Mouse (Mus musculus) heart, embryonic 16.5 days (tissue): Measurements from ENCODE around the gene Plxnb2. TPM values are rescaled to one million over a fixed set of nuclear protein-coding genes. Genes with fewer than 3 reads are reported as not detected.

Experiments
- ATAC-seq: fragments of 200-750 bp; cut with Nextera tagmentation; replicated peaks from 2 replicates; pipeline ENCODE4 v1.8.0; 2017; ENCODE audit warnings: moderate number of reproducible peaks; ENCODE audit not compliant: insufficient read depth, low FRiP score; ENCODE audit errors: extremely low read depth
- H3K27ac ChIP-seq: fragments of 300-500 bp; sonication (generic); 2 replicates; pipeline ENCODE4 v1.5.1; 2014; ENCODE audit warnings: mild to moderate bottlenecking, low read length, control low read depth, moderate library complexity
- H3K27me3 ChIP-seq: fragments of 300-500 bp; sonication (generic); 2 replicates; pipeline ENCODE4 v1.6.1; 2014; ENCODE audit warnings: low read length, mixed read lengths; ENCODE audit not compliant: control insufficient read depth, insufficient read depth
- H3K36me3 ChIP-seq: fragments of 300-500 bp; sonication (generic); 2 replicates; pipeline ENCODE4 v1.6.1; 2014; ENCODE audit not compliant: control insufficient read depth, insufficient read depth
- H3K4me1 ChIP-seq: fragments of 300-500 bp; sonication (generic); 2 replicates; pipeline ENCODE4 v1.6.1; 2014; ENCODE audit warnings: low read length, mixed read lengths; ENCODE audit not compliant: control insufficient read depth, insufficient read depth
- H3K4me2 ChIP-seq: fragments of 300-500 bp; sonication (generic); 2 replicates; pipeline ENCODE4 v1.6.1; 2014; ENCODE audit warnings: low read depth, mild to moderate bottlenecking, control low read depth, low read length
- H3K4me3 ChIP-seq: fragments of 300-500 bp; sonication (generic); 2 replicates; pipeline ENCODE4 v1.5.1; 2014; ENCODE audit warnings: mild to moderate bottlenecking, control low read depth, low read length
- H3K9ac ChIP-seq: fragments of 300-500 bp; sonication (generic); 2 replicates; pipeline ENCODE4 v1.6.1; 2014; ENCODE audit warnings: low read length, control low read depth
- H3K9me3 ChIP-seq: fragments of 300-500 bp; sonication (generic); replicated peaks from 2 replicates; pipeline ENCODE4 v1.6.1; 2016; ENCODE audit warnings: low read length; ENCODE audit not compliant: control insufficient read depth
- WGBS: fragments of 180-500 bp; shearing (Covaris S2); extraction: QIAGEN DNeasy Blood & Tissue Kit; methylation state at CpG from one replicate; pipeline ENCODE4 v1.1.7; 2014; 5-methylcytosine and 5-hydroxymethylcytosine counted together
- polyA plus RNA-seq: library from polyadenylated mRNA; unstranded; fragments of >200 nt; fragmentation: Nextera tagmentation; extraction: Ambion mirVana; gene quantifications from 2 replicates; pipeline ENCODE4 v1.2.1, GENCODE M21; 2015

The Plxnb2 gene
- polyA plus RNA-seq, 1 experiment from 2014 or later = 91.8 TPM

DNA sequence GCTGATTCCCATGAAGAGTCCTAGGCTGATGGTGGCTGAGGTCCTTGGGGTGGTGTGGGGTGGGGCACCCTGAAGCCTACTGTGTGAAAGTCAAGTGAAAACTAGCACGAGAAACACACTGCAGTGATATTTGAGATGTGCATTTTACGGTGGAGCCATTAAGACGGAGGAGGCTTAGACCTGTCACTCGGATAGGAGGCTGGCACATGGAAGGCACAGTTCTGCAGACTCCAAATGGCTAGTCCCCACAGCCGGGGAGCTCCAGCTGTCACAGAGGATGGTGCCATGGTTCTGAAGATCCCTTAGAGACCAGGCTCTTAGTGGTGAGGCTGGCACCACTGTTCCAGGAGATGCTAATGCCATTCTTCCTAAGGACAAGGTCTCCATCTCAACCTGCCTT lies 2.3 kb upstream of the Plxnb2 start:
- no peak overlapping the region for H3K9ac ChIP-seq
- peaks cover 32% of the 10 kb centered on the region for H3K4me1 ChIP-seq
- H3K27ac ChIP-seq = peak overlapping the region; percentile 97
- 63% methylated on average over 5 of the region's 5 CpGs for WGBS
- peaks cover under 1% of the 10 kb centered on the region; the same call in 1 of the 2 replicates for H3K36me3 ChIP-seq
- ATAC-seq = no peak
- H3K4me3 ChIP-seq = no peak overlapping the region
- no peaks in the 10 kb centered on the region for H3K9me3 ChIP-seq
- no peaks in the 10 kb centered on the region for H3K27me3 ChIP-seq
- H3K4me2 ChIP-seq = no peak overlapping the region

- H3K36me3 ChIP-seq = no peaks in the 10 kb centered on the region; the same call in 1 of the 2 replicates
- peaks cover 37% of the 10 kb centered on the region for H3K4me1 ChIP-seq
- H3K27ac ChIP-seq = peak overlapping the region; percentile 97
- WGBS = 24% methylated on average over 6 of the region's 6 CpGs
- H3K4me3 ChIP-seq = no peak overlapping the region
- H3K27me3 ChIP-seq = no peaks in the 10 kb centered on the region
- no peak overlapping the region; the same call in none of the 2 replicates for H3K4me2 ChIP-seq
- peak overlapping the region; percentile 21 for H3K9ac ChIP-seq
- H3K9me3 ChIP-seq = no peaks in the 10 kb centered on the region
- ATAC-seq = no peak; the same call in 1 of the 2 replicates
Measured at GRCm38 (mm10) chr15:89182328-89182741, 1.7 kb upstream of the Plxnb2 start.

GRCm38 (mm10) chr15:89181561-89182270 lies 1.1 kb upstream of the Plxnb2 start:
- 54% methylated on average over 10 of the region's 10 CpGs for WGBS
- peak overlapping the region; percentile 81 for H3K4me3 ChIP-seq

DNA sequence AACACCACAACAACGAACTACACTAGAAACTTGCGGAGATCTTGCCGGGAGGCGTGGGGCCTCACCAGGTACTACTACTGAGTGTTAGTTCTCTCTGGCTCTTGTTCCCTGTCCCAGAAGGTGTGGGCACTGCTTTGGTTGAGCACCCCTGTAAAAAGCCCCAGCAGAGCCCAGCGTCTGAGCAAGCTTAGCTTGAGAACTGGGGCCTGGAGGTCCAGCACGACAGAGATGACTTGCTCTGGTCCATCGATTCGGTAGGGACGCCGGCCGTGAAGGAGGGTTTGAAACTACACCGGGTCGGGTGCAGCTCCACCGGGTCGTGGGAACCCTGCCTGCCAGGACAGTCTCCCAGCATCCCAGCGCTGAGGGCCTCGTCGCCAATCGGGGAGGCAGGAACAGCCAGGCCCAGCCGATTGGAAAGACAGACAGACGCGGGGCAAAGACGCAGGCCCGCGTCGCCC lies 477 bp downstream of the Plxnb2 start:
- H3K9me3 ChIP-seq = no peaks in the 10 kb centered on the region
- peak overlapping the region; percentile 81 for H3K4me3 ChIP-seq
- no peaks in the 10 kb centered on the region for H3K27me3 ChIP-seq
- peaks cover 59% of the 10 kb centered on the region for H3K4me1 ChIP-seq
- H3K27ac ChIP-seq = peak overlapping the region; percentile 97
- H3K4me2 ChIP-seq = peak overlapping the region; percentile 72
- peak; percentile 3; the same call in 1 of the 2 replicates for ATAC-seq
- H3K9ac ChIP-seq = peak overlapping the region; percentile 90
- WGBS = 1% methylated on average over 26 of the region's 26 CpGs
- H3K36me3 ChIP-seq = no peaks in the 10 kb centered on the region; the same call in 1 of the 2 replicates

More at GRCm38 (mm10) chr15:89181561-89182270, 1.1 kb upstream of the Plxnb2 start:
- Histone ChIP-seq H3K4me2 (peak overlapping the region; percentile 72; the same call in 1 of the 2 replicates), H3K36me3 (no peaks in the 10 kb centered on the region; the same call in 1 of the 2 replicates), H3K27me3 (no peaks in the 10 kb centered on the region), H3K9me3 (no peaks in the 10 kb centered on the region), H3K9ac (peak overlapping the region; percentile 21), H3K27ac (peak overlapping the region; percentile 97), H3K4me1 (peaks cover 43% of the 10 kb centered on the region)
- no peak for ATAC-seq

DNA sequence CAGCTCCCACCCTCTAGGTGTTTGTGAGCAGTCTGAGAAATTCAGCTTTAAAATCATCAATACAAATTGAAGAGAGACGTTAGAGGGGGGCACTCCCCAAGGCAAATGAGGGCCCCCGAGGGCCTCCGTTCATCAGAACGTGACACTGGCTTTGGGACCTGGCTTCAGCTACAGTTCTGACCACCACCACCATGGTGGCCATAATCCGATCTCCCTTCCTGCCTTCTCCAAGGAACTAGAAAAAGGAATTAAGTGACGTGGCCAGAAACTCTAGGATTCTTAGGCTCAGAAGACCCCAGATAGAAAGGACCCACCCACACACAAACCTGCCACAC lies 991 bp downstream of the Plxnb2 start:
- ATAC-seq = no peak
- Histone ChIP-seq H3K27ac (peak overlapping the region; percentile 97), H3K27me3 (no peaks in the 10 kb centered on the region), H3K36me3 (no peaks in the 10 kb centered on the region), H3K9ac (peak overlapping the region; percentile 90), H3K4me3 (peak overlapping the region; percentile 81), H3K9me3 (no peaks in the 10 kb centered on the region), H3K4me2 (peak overlapping the region; percentile 72), H3K4me1 (peaks cover 64% of the 10 kb centered on the region)
- 8% methylated on average over 6 of the region's 6 CpGs for WGBS

DNA sequence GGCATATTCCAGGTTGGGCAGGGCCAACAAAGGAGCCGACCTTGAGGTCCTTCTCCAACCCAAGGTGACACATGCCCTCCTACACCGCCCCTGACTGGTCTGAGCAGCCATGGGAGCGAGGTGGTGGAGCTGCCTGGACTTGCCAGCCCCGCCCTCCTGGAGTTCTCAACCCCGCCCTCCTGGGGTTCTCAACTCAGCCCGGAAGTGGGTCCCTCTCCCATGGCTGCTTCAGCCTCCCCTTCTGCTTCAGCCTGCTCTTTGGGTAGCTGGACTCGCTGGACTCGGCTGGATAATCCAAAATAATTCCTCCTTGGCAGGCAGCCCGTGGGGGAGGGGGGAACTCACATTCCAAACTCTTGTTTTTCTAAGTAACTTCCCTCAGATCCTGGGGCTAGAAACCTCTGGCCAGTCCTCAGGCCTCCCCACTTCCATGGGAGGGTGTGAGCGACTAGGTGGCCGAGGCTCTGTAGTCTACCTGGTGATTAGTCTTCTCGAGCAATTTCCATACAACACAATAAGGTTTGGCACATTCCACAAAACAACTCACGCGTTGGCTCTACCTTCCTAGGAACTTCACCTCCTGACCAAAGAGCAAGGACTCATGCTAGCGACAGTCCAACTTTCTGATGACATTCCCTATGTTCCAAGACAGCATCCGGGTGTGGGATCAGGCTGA lies 1.5 kb downstream of the Plxnb2 start:
- H3K4me2 ChIP-seq = peak overlapping the region; percentile 72
- H3K4me1 ChIP-seq = peaks cover 69% of the 10 kb centered on the region
- peak; percentile 63 for ATAC-seq
- peak overlapping the region; percentile 97 for H3K27ac ChIP-seq
- whole genome bisulfite sequencing = 4% methylated on average over 16 of the region's 16 CpGs
- no peaks in the 10 kb centered on the region for H3K36me3 ChIP-seq
- peak overlapping the region; percentile 90 for H3K9ac ChIP-seq
- H3K27me3 ChIP-seq = no peaks in the 10 kb centered on the region
- peak overlapping the region; percentile 81 for H3K4me3 ChIP-seq
- no peaks in the 10 kb centered on the region for H3K9me3 ChIP-seq

DNA sequence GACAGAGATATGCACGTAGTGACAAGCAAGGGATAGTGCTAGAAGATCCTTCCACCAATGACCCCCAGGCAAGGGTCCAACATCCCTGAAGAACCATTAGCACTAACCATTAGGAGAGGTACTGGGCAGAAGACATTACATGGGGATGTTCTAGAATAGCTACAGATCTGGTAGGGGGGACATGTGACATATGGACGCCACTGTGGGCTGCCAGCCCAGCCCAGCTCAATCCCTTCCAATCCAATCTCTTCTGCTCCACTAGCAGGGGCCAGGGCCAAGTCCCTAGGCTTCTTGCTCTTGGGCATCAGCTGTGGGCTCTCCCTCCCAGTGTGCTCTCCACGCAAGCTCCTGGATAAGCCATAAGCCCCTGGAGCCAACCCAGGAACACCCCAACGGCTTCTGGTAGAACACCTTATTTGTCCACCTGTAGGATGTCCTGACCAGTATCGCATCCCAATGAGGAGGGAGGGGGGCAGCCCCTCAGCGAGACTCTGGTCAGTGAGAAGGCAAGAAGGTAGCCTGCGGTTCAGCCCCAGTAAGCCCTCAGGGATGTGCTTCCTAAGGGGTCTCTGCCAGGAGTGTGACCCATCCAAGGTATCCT lies 2.2 kb downstream of the Plxnb2 start:
- Histone ChIP-seq H3K27me3 (no peaks in the 10 kb centered on the region), H3K9me3 (no peaks in the 10 kb centered on the region), H3K36me3 (no peaks in the 10 kb centered on the region), H3K4me3 (peak overlapping the region; percentile 81), H3K4me1 (peaks cover 77% of the 10 kb centered on the region), H3K4me2 (peak overlapping the region; percentile 72), H3K9ac (peak overlapping the region; percentile 90), H3K27ac (peak overlapping the region; percentile 97)
- 60% methylated on average over 7 of the region's 7 CpGs for WGBS
- no peak for ATAC-seq

- Histone ChIP-seq H3K36me3 (no peaks in the 10 kb centered on the region), H3K4me3 (peak overlapping the region; percentile 81; the same call in 1 of the 2 replicates), H3K27me3 (no peaks in the 10 kb centered on the region), H3K4me2 (peak overlapping the region; percentile 72), H3K4me1 (peaks cover 83% of the 10 kb centered on the region), H3K9ac (peak overlapping the region; percentile 90), H3K27ac (peak overlapping the region; percentile 97), H3K9me3 (no peaks in the 10 kb centered on the region)
- WGBS = 61% methylated on average over 4 of the region's 4 CpGs
- no peak for ATAC-seq
Measured at GRCm38 (mm10) chr15:89177576-89178259, 2.9 kb downstream of the Plxnb2 start.
